Mouse (Mus musculus) monocyte, adult 5-6 weeks (primary cell): Measurements from ENCODE around the gene Dcaf17. TPM values are rescaled to one million over a fixed set of nuclear protein-coding genes. Genes with fewer than 3 reads are reported as not detected.

Experiments used
- total RNA-seq: library from RNA; stranded (forward); fragments of 200-1000, 200-491, 200-594 nt; gene quantifications from 3 replicates; pipeline ENCODE4 v1.2.3, GENCODE M21; 2017

The Dcaf17 gene
- total RNA-seq, 1 experiment from 2014 or later, result 10.7 TPM

Other genes with a start within 250 kb of the Dcaf17 start
- 79.4 to 108 TPM (median 81.9 TPM) in 3 replicates for gene Tlk1, start 229.6 kb upstream of the Dcaf17 start, total RNA-seq
- 7.7 to 24.9 TPM (median 8.8 TPM) in 3 replicates for gene Mettl8, start 255 bp downstream of the Dcaf17 start, total RNA-seq
- gene Cybrd1, start 62.6 kb downstream of the Dcaf17 start, total RNA-seq, result 0.19 TPM in 1 of 3 replicates, not detected in the others
- gene Dync1i2, start 156.4 kb downstream of the Dcaf17 start, total RNA-seq, result 121 to 141 TPM (median 135 TPM) in 3 replicates